Mouse (Mus musculus): ENCODE measurements around the gene Gm17581. TPM values are rescaled to one million over a fixed set of nuclear protein-coding genes. Genes with fewer than 3 reads are reported as not detected.

The Gm17581 gene
- total and polyA plus RNA-seq, 2 experiments from 2014 or later = not detected

DNA sequence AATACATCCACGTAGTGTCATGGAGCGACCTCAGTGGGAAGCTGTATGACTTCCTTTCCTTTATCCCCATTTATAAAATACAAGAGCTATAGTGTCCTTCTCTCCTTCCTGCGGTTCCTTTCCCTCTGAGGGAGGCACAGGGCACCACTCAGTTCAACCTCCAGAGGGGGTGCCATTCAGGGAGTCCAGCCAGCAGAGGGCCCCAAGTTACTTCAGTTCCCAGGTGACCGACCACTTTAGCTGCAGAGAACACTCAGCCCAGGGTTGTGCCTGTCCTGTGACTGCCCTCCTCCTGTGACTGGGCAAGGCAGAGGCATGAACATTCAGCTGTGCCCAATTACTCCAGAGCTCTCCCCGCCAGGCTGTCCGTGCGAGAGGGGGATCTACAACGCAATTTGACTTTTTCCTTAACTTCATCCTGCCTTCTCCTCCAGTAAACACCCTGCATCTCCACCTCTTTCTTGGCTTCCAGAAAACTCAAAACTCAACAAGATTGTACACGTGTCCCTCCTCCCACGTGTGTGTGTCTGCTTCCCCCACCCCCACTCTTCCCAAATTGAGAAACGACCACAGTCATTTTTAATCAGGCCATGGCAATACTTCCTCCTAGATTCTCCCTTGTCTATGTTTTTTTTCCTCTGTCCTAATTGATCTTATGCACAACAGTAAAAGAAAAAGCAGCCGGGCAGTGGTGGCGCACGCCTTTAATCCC is 21.3 kb upstream of the Gm17581 start:
- H3K36me3 ChIP-seq (ENCODE audit: insufficient read depth, low read length) = no peaks in the 10 kb centered on the region
- H3K9ac ChIP-seq (replicated peaks; ENCODE audit: low read length) = no peak overlapping the region
- no peaks in the 10 kb centered on the region for H3K9me3 ChIP-seq (ENCODE audit: low read length)
- no peak for DNase-seq (ENCODE audit: low spot score)
- 60% methylated on average over 14 of the region's 14 CpGs for WGBS
- peak; percentile 43 for TF ChIP-seq CTCF (IDR thresholded peaks at IDR 0.05; ENCODE audit: low read depth)
- no peak overlapping the region for H3K4me3 ChIP-seq (ENCODE audit: low read length)
- no peak for ATAC-seq
- H3K4me2 ChIP-seq (ENCODE audit: low read depth, low read length) = no peak overlapping the region
- H3K27me3 ChIP-seq (ENCODE audit: insufficient read depth, low read length) = no peaks in the 10 kb centered on the region
- no peaks in the 10 kb centered on the region for H3K4me1 ChIP-seq (ENCODE audit: insufficient read depth, low read length)
- H3K27ac ChIP-seq = no peak overlapping the region

DNA sequence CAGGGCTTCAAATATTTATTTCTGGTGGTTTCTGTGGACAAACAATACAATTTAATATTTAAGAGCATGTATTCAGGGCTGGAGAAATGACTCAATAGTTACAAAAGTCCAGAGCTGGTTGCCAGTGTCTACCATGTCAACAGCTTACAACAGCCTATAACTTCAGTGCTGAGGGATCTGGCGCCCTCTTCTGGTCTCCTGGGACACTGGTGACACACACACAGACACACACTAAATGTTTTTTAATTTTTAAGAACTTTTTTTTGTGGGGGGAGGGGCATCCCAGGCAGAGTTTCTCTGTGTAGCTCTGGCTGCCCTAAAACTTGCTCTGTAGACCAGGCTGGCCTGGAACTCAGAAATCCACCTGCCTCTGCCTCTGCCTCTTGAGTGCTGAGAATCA is 20.1 kb upstream of the Gm17581 start:
- DNase-seq (ENCODE audit: low spot score) (peak; percentile 39), ATAC-seq (no peak)
- TF ChIP-seq CTCF (IDR thresholded peaks at IDR 0.05; ENCODE audit: low read depth) = peak; percentile 59
- 0% methylated on average over 1 of the region's 1 CpGs for WGBS
- Histone ChIP-seq H3K4me1 (ENCODE audit: insufficient read depth, low read length) (no peaks in the 10 kb centered on the region), H3K27me3 (ENCODE audit: insufficient read depth, low read length) (no peaks in the 10 kb centered on the region), H3K27ac (no peak overlapping the region), H3K9ac (replicated peaks; ENCODE audit: low read length) (no peak overlapping the region), H3K36me3 (ENCODE audit: insufficient read depth, low read length) (no peaks in the 10 kb centered on the region), H3K4me3 (ENCODE audit: low read length) (no peak overlapping the region), H3K4me2 (ENCODE audit: low read depth, low read length) (no peak overlapping the region), H3K9me3 (ENCODE audit: low read length) (no peaks in the 10 kb centered on the region)

DNA sequence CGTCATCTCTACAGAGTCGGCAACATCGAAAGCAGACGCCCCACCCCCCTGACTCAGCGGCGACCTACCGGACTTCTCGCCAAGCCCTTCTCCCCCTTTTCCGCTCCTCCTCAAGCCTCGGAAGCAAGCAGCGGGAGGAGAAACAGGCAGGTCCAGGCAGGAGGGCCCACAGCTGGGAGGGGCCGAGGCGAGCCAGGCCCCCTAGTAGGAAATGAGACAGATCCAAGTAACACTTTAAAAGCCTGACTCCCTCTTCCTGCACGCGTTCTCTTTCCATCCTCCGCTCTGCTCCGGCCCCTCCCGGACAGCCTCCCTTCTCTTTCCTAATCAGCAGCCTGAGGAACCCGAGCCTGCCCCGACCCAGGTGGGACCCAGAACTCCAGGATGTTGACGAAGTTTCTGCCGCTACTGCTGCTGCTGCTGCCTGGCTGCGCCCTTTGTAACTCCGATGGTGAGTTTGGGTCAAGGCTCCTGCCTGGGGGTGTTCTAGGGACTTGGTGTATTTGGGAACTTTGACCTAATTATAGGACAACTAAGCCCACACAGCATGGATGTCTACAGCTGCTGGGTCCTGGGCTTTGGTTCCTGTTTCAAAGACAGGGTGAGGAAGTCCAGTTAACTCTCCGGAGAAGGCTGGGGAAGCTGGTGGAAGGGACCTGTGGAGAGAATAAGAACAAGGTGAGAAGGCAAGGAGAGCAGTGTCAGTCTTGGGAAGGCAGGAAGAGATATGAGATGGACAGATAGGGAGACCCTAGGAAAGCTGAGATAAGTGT is 15.5 kb upstream of the Gm17581 start, which contains the start of gene Procr:
Procr (plus strand) TSS at position 104 of the 773 bp plus-strand sequence.
- ATAC-seq (no peak), DNase-seq (ENCODE audit: low spot score) (peak; percentile 4)
- Histone ChIP-seq H3K9me3 (ENCODE audit: low read length) (no peaks in the 10 kb centered on the region), H3K27ac (no peak within 1 kb of the TSS), H3K4me2 (ENCODE audit: low read depth, low read length) (peak within 1 kb of the TSS; percentile 58), H3K4me1 (ENCODE audit: insufficient read depth, low read length) (no peaks in the 10 kb centered on the region), H3K27me3 (ENCODE audit: insufficient read depth, low read length) (no peaks in the 10 kb centered on the region), H3K4me3 (ENCODE audit: low read length) (peak within 1 kb of the TSS; percentile 35), H3K36me3 (ENCODE audit: insufficient read depth, low read length) (no peaks in the 10 kb centered on the region), H3K9ac (replicated peaks; ENCODE audit: low read length) (0 out of 2 replicates have a peak within 1 kb of the TSS, but pooled peaks have one; percentile 33)
- 5% methylated on average over 24 of the region's 25 CpGs for whole genome bisulfite sequencing
- TF ChIP-seq CTCF (IDR thresholded peaks at IDR 0.05; ENCODE audit: low read depth) = no peak

DNA sequence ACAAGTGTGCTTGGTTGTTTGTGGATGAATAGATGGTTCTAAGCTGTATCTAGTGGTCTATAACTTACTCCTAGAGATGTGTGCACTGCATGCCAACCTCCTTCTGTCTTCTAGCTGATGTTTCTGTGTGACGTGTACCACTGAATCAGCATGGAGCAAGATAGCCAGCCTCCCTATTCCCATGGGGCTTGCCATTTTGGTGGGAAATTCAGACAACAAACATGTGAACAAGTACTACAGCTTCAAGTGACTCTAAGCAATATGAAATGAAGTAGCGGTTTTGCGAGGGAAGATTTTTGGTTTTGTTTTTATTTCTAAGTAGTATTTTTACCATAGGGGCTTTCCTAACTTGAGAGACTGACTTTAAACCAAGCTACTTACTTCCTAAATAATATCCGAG is 13.7 kb upstream of the Gm17581 start:
- Histone ChIP-seq H3K4me2 (ENCODE audit: low read depth, low read length) (no peak overlapping the region), H3K27me3 (ENCODE audit: insufficient read depth, low read length) (no peaks in the 10 kb centered on the region), H3K27ac (no peak overlapping the region), H3K9me3 (ENCODE audit: low read length) (no peaks in the 10 kb centered on the region), H3K9ac (replicated peaks; ENCODE audit: low read length) (no peak overlapping the region), H3K4me1 (ENCODE audit: insufficient read depth, low read length) (no peaks in the 10 kb centered on the region), H3K4me3 (ENCODE audit: low read length) (no peak overlapping the region), H3K36me3 (ENCODE audit: insufficient read depth, low read length) (no peaks in the 10 kb centered on the region)
- WGBS = 83% methylated on average over 4 of the region's 4 CpGs
- DNase-seq (ENCODE audit: low spot score) (no peak), ATAC-seq (no peak)
- no peak for TF ChIP-seq CTCF (IDR thresholded peaks at IDR 0.05; ENCODE audit: low read depth)

DNA sequence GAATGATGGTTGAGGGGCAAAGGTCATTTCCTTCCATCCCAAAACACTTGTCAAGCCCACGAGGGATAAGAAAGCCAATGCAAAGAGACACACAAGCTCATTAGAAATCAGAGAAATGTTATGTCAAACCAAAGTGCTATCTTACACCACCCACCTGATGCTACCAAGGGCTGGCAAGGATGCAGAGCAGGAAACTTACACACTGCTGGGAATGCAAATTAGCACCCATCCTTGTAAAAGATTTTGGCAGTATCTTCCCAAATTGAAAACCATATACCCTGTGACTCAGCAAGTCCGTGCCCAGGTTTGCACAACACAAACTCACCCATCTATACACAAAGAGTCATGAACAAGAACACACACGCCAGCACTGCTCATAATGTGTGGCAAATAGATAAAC is 9.8 kb upstream of the Gm17581 start:
- no peak overlapping the region for H3K27ac ChIP-seq
- no peak overlapping the region for H3K9ac ChIP-seq (replicated peaks; ENCODE audit: low read length)
- 73% methylated on average over 3 of the region's 3 CpGs for WGBS
- no peaks in the 10 kb centered on the region for H3K27me3 ChIP-seq (ENCODE audit: insufficient read depth, low read length)
- H3K4me3 ChIP-seq (ENCODE audit: low read length) = no peak overlapping the region
- no peak for TF ChIP-seq CTCF (IDR thresholded peaks at IDR 0.05; ENCODE audit: low read depth)
- no peak for DNase-seq (ENCODE audit: low spot score)
- no peak for ATAC-seq
- H3K4me1 ChIP-seq (ENCODE audit: insufficient read depth, low read length) = no peaks in the 10 kb centered on the region
- H3K9me3 ChIP-seq (ENCODE audit: low read length) = no peaks in the 10 kb centered on the region
- H3K36me3 ChIP-seq (ENCODE audit: insufficient read depth, low read length) = no peaks in the 10 kb centered on the region
- H3K4me2 ChIP-seq (ENCODE audit: low read depth, low read length) = no peak overlapping the region

DNA sequence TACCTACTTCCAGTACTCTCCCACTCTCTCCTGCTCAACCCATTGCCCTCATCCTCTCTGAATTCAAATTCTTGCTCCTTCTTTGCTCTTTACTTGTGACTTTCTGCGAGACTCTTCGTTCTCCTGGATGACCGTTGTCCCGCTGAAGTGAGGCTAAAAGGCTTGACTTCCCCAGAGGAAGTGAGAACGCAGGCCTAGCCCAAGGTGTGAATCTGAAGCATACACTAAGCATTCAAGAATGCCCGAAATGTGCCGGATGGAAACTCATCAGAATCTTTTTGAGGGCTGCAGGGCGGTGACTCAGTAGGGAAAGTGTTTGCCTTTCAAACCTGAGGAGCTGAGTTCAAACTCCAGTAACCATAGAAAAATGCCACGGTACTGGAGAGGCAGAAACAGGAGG is 7.7 kb upstream of the Gm17581 start:
- ATAC-seq = no peak
- Histone ChIP-seq H3K27ac (no peak overlapping the region), H3K4me2 (ENCODE audit: low read depth, low read length) (no peak overlapping the region), H3K4me1 (ENCODE audit: insufficient read depth, low read length) (no peaks in the 10 kb centered on the region), H3K4me3 (ENCODE audit: low read length) (no peak overlapping the region), H3K9me3 (ENCODE audit: low read length) (no peaks in the 10 kb centered on the region), H3K9ac (replicated peaks; ENCODE audit: low read length) (no peak overlapping the region), H3K27me3 (ENCODE audit: insufficient read depth, low read length) (no peaks in the 10 kb centered on the region), H3K36me3 (ENCODE audit: insufficient read depth, low read length) (no peaks in the 10 kb centered on the region)
- DNase-seq (ENCODE audit: low spot score) = no peak
- TF ChIP-seq CTCF (IDR thresholded peaks at IDR 0.05; ENCODE audit: low read depth) = no peak
- WGBS = 88% methylated on average over 9 of the region's 9 CpGs

DNA sequence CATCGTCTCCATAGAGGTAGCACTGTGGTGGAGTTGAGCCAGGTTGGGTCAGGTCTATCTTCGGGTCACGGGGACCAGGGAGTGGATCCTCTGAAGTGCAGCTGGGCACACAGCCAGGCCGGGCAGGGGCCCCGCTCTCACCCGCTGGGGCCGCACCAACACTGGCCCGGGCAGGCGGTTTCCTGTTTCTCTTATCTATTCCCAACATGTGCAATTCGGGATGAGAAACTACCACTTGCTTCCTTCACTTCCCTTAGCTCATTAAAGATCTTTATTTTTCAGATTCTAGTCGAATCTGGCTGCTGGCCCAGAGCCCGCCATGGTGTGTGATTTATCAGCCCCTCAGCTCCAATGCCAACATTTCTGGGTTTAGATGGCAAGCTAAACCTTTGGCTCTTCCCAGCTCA is 7.3 kb upstream of the Gm17581 start:
- Histone ChIP-seq H3K9ac (replicated peaks; ENCODE audit: low read length) (no peak overlapping the region), H3K9me3 (ENCODE audit: low read length) (no peaks in the 10 kb centered on the region), H3K4me3 (ENCODE audit: low read length) (no peak overlapping the region), H3K4me1 (ENCODE audit: insufficient read depth, low read length) (no peaks in the 10 kb centered on the region), H3K36me3 (ENCODE audit: insufficient read depth, low read length) (no peaks in the 10 kb centered on the region), H3K27ac (no peak overlapping the region), H3K4me2 (ENCODE audit: low read depth, low read length) (no peak overlapping the region), H3K27me3 (ENCODE audit: insufficient read depth, low read length) (no peaks in the 10 kb centered on the region)
- DNase-seq (ENCODE audit: low spot score) = peak; percentile 14
- TF ChIP-seq CTCF (IDR thresholded peaks at IDR 0.05; ENCODE audit: low read depth) = no peak
- no peak for ATAC-seq
- WGBS = 58% methylated on average over 12 of the region's 12 CpGs

Data from hindbrain, postnatal 0 days (tissue).